Mouse (Mus musculus) stomach, postnatal 0 days (tissue): ENCODE data around the gene Snx4. TPM values are rescaled to one million over a fixed set of nuclear protein-coding genes. Genes with fewer than 3 reads are reported as not detected.

Source experiments
- ATAC-seq: fragments of 200-750 bp; cut with Nextera tagmentation; 2 replicates; pipeline ENCODE4 v1.8.0; 2017; ENCODE audit not compliant: low FRiP score, low TSS enrichment
- DNase-seq: peaks from one replicate; pipeline ENCODE4 v3.0.0-alpha.2; 2016; ENCODE audit warnings: low spot score
- H3K27ac ChIP-seq: fragments of 300-500 bp; sonication (generic); replicated peaks from 2 replicates; pipeline ENCODE4 v1.5.1; 2014; ENCODE audit warnings: mild to moderate bottlenecking, control low read depth
- H3K27me3 ChIP-seq: fragments of 300-500 bp; sonication (generic); 2 replicates; pipeline ENCODE4 v1.6.1; 2014; ENCODE audit warnings: low read length; ENCODE audit not compliant: control insufficient read depth, insufficient read depth
- H3K36me3 ChIP-seq: fragments of 300-500 bp; sonication (generic); 2 replicates; pipeline ENCODE4 v1.6.1; 2014; ENCODE audit warnings: low read length, mixed read lengths; ENCODE audit not compliant: control insufficient read depth, insufficient read depth
- H3K4me1 ChIP-seq: fragments of 300-500 bp; sonication (generic); replicated peaks from 2 replicates; pipeline ENCODE4 v1.6.1; 2014; ENCODE audit warnings: antibody characterized with exemption; ENCODE audit not compliant: control insufficient read depth, insufficient read depth
- H3K4me2 ChIP-seq: fragments of 300-500 bp; sonication (generic); replicated peaks from 2 replicates; pipeline ENCODE4 v1.6.1; 2014; ENCODE audit warnings: low read depth, mild to moderate bottlenecking, control low read depth, moderate library complexity
- H3K4me3 ChIP-seq: fragments of 300-500 bp; sonication (generic); 2 replicates; pipeline ENCODE4 v1.5.1; 2014; ENCODE audit warnings: low read depth, low read length, control low read depth
- H3K9ac ChIP-seq: fragments of 300-500 bp; sonication (generic); 2 replicates; pipeline ENCODE4 v1.6.1; 2014; ENCODE audit warnings: mild to moderate bottlenecking, low read length, control low read depth, mixed read lengths
- H3K9me3 ChIP-seq: fragments of 300-500 bp; sonication (generic); 2 replicates; pipeline ENCODE4 v1.6.1; 2016; ENCODE audit warnings: low read length; ENCODE audit not compliant: control insufficient read depth
- CTCF ChIP-seq: IDR thresholded peaks from 2 replicates; pipeline ENCODE4 v1.5.1; 2016; ENCODE audit warnings: antibody characterized with exemption, low read depth, mild to moderate bottlenecking, moderate library complexity
- EP300 ChIP-seq: optimal IDR thresholded peaks from 2 replicates; pipeline ENCODE3; 2016; ENCODE audit warnings: antibody characterized with exemption
- WGBS: fragments of 180-500 bp; shearing (Covaris S2); extraction: QIAGEN DNeasy Blood & Tissue Kit; methylation state at CpG from one replicate; pipeline ENCODE4 v1.1.7; 2014; 5-methylcytosine and 5-hydroxymethylcytosine counted together
- polyA plus RNA-seq: library from polyadenylated mRNA; unstranded; fragments of >200 nt; fragmentation: Nextera tagmentation; extraction: Ambion mirVana; gene quantifications from 2 replicates; pipeline ENCODE4 v1.2.1, GENCODE M21; 2015

Snx4 gene
- polyA plus RNA-seq, 1 experiment from 2014 or later: 59.7 TPM

DNA sequence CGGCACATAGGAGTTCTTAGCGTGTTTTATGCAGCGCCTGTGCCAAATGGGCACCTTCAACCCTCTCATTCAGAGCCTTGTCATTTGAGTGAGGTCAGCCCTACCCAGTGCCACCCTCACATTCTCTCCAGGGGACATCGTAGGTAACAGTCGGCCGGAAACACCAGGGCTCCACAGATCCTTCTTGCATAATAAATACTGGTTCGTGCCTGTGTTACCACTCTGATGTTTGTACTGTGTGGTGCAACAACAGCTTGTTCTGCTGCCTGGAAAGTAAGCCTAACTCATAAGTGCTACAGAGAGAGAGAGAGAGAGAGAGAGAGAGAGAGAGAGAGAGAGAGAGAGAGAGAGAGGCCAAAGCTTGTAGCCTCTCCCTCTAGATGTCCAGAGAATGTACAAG lies 66.8 kb downstream of the Snx4 start:
- 86% methylated on average over 7 of the region's 7 CpGs for WGBS
- no peak overlapping the region for H3K4me2 ChIP-seq
- no peak overlapping the region for H3K27ac ChIP-seq
- no peaks in the 10 kb centered on the region for H3K9me3 ChIP-seq
- DNase-seq: no peak
- ATAC-seq: no peak
- no peak overlapping the region for H3K9ac ChIP-seq
- H3K36me3 ChIP-seq: no peaks in the 10 kb centered on the region
- TF ChIP-seq CTCF (no peak), EP300 (no peak)
- H3K27me3 ChIP-seq: no peaks in the 10 kb centered on the region
- H3K4me3 ChIP-seq: no peak overlapping the region
- H3K4me1 ChIP-seq: no peaks in the 10 kb centered on the region

GRCm38 (mm10) chr16:33325704-33326455 lies 74.6 kb downstream of the Snx4 start:
- H3K36me3 ChIP-seq: no peaks in the 10 kb centered on the region
- H3K4me2 ChIP-seq: no peak overlapping the region
- H3K27ac ChIP-seq: 0 out of 2 replicates have a peak overlapping the region, but pooled peaks have one; percentile 30
- TF ChIP-seq CTCF: no peak
- no peak for TF ChIP-seq EP300
- WGBS: 48% methylated on average over 12 of the region's 12 CpGs
- H3K9me3 ChIP-seq: no peaks in the 10 kb centered on the region
- ATAC-seq (peak; percentile 84), DNase-seq (peak; percentile 35)
- H3K4me1 ChIP-seq: no peaks in the 10 kb centered on the region
- H3K4me3 ChIP-seq: no peak overlapping the region
- no peak overlapping the region for H3K9ac ChIP-seq
- no peaks in the 10 kb centered on the region for H3K27me3 ChIP-seq

GRCm38 (mm10) chr16:33326589-33326988 lies 75.3 kb downstream of the Snx4 start:
- no peak for ATAC-seq
- H3K9ac ChIP-seq: no peak overlapping the region
- no peak overlapping the region for H3K27ac ChIP-seq
- no peak for DNase-seq
- no peaks in the 10 kb centered on the region for H3K36me3 ChIP-seq
- TF ChIP-seq EP300 (no peak), CTCF (no peak)
- no peaks in the 10 kb centered on the region for H3K9me3 ChIP-seq
- H3K4me2 ChIP-seq: no peak overlapping the region
- no peaks in the 10 kb centered on the region for H3K4me1 ChIP-seq
- H3K4me3 ChIP-seq: no peak overlapping the region
- H3K27me3 ChIP-seq: no peaks in the 10 kb centered on the region
- 48% methylated on average over 9 of the region's 9 CpGs for WGBS

DNA sequence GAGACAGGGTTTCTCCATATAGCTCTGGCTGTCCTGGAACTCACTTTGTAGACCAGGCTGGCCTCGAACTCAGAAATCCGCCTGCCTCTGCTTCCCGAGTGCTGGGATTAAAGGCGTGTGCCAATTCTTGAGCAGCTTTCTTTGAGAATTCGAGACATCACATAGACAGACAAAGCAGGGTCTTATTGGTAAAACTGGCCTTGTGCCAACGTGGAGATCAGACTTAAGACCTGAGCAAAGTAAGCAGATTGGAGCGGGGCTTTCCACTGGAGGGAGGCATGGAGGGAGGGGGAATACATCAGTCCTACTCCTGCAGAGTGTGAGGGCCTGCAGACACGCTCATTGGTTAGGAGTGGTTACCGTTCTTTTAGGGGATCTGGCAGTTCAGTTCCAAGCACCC lies 75.9 kb downstream of the Snx4 start:
- ATAC-seq: no peak
- no peak for DNase-seq
- no peak overlapping the region for H3K27ac ChIP-seq
- H3K9me3 ChIP-seq: no peaks in the 10 kb centered on the region
- TF ChIP-seq CTCF (no peak), EP300 (no peak)
- 65% methylated on average over 9 of the region's 9 CpGs for WGBS
- no peaks in the 10 kb centered on the region for H3K4me1 ChIP-seq
- H3K36me3 ChIP-seq: no peaks in the 10 kb centered on the region
- H3K4me3 ChIP-seq: no peak overlapping the region
- no peak overlapping the region for H3K9ac ChIP-seq
- no peaks in the 10 kb centered on the region for H3K27me3 ChIP-seq
- no peak overlapping the region for H3K4me2 ChIP-seq

DNA sequence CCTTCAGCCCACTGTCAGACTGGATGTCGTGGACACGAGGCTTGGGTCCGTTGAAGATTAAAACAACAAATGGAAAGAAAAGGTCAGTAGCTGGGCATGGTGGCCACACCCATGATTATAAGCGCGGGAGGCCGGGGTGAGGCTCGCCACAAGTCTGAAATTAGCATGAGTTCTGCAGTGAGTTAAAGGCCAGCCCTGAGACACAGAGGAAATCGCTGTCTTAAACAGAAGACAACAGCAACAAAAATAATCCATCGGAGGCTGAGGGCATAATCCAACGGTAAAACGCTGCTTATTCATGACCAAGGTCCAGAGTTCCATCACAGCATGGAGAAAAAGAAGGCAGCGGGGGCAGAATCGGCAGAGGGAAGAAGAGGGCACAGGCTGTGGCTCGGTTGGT lies 81.8 kb downstream of the Snx4 start:
- Histone ChIP-seq H3K36me3 (no peaks in the 10 kb centered on the region), H3K4me2 (no peak overlapping the region), H3K27me3 (no peaks in the 10 kb centered on the region), H3K4me1 (0 out of 2 replicates have a peak, but pooled peaks cover 2% of the 10 kb centered on the region), H3K9me3 (no peaks in the 10 kb centered on the region), H3K27ac (no peak overlapping the region), H3K4me3 (no peak overlapping the region), H3K9ac (no peak overlapping the region)
- no peak for ATAC-seq
- no peak for TF ChIP-seq CTCF
- no peak for TF ChIP-seq EP300
- DNase-seq: peak; percentile 45
- 64% methylated on average over 14 of the region's 14 CpGs for WGBS

DNA sequence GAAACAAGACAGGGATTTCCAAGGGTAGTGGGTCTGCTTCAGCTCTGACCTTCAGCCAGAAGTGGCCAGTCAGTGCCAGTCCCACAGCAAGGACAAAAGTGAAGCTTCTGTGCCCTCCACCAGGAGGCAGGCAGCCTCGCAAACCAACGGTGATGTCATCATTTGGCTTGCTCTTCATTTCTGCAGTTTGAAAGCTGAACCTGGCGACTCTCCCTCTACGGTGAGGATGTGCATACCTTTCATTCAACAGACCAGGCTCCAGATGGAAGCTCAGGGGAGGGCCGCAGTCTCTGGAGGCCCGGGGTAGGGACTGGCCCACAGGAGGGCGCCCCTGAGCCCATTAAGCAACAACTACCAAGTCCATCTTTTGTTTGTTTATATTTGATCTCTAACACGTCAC lies 85.9 kb downstream of the Snx4 start:
- WGBS: 6% methylated on average over 8 of the region's 8 CpGs
- H3K4me2 ChIP-seq: peak overlapping the region; percentile 39
- H3K36me3 ChIP-seq: no peaks in the 10 kb centered on the region
- no peak overlapping the region for H3K9ac ChIP-seq
- no peaks in the 10 kb centered on the region for H3K27me3 ChIP-seq
- no peaks in the 10 kb centered on the region for H3K9me3 ChIP-seq
- no peak overlapping the region for H3K27ac ChIP-seq
- peak overlapping the region; percentile 12; the same call in 1 of the 2 replicates for H3K4me3 ChIP-seq
- TF ChIP-seq CTCF: peak; percentile 85
- TF ChIP-seq EP300: no peak
- peak; percentile 91 for ATAC-seq
- peak; percentile 86 for DNase-seq
- H3K4me1 ChIP-seq: 0 out of 2 replicates have a peak, but pooled peaks cover 2% of the 10 kb centered on the region
